Mouse (Mus musculus) heart, postnatal 0 days (tissue): ENCODE measurements around the gene Asic2. TPM values are rescaled to one million over a fixed set of nuclear protein-coding genes. Genes with fewer than 3 reads are reported as not detected.
A peak's percentile ranks its signal among the peaks of the same experiment; 100 is the strongest.

Experiments
- ATAC-seq: fragments of 200-750 bp; cut with Nextera tagmentation; 2 replicates; pipeline ENCODE4 v1.8.0; 2017; ENCODE audit warnings: low read depth, moderate number of reproducible peaks, moderate library complexity; ENCODE audit not compliant: insufficient read depth
- DNase-seq: peaks from one replicate; pipeline ENCODE4 v3.0.0-alpha.2; 2016; ENCODE audit warnings: low spot score
- H3K27ac ChIP-seq: fragments of 300-500 bp; sonication (generic); 2 replicates; pipeline ENCODE4 v1.5.1; 2014; ENCODE audit warnings: low read depth, mild to moderate bottlenecking
- H3K27me3 ChIP-seq: fragments of 300-500 bp; sonication (generic); 2 replicates; pipeline ENCODE4 v1.6.1; 2014; ENCODE audit warnings: low read length, mixed read lengths; ENCODE audit not compliant: control insufficient read depth, insufficient read depth
- H3K36me3 ChIP-seq: fragments of 300-500 bp; sonication (generic); replicated peaks from 2 replicates; pipeline ENCODE4 v1.6.1; 2014; ENCODE audit warnings: low read length, mixed read lengths; ENCODE audit not compliant: control insufficient read depth, insufficient read depth
- H3K4me1 ChIP-seq: fragments of 300-500 bp; sonication (generic); 2 replicates; pipeline ENCODE4 v1.6.1; 2014; ENCODE audit warnings: antibody characterized with exemption; ENCODE audit not compliant: control insufficient read depth, insufficient read depth
- H3K4me2 ChIP-seq: fragments of 300-500 bp; sonication (generic); 2 replicates; pipeline ENCODE4 v1.6.1; 2014; ENCODE audit warnings: low read depth, mild to moderate bottlenecking, low read length, moderate library complexity
- H3K4me3 ChIP-seq: fragments of 300-500 bp; sonication (generic); 2 replicates; pipeline ENCODE4 v1.5.1; 2014; ENCODE audit warnings: low read depth, low read length
- H3K9ac ChIP-seq: fragments of 300-500 bp; sonication (generic); replicated peaks from 2 replicates; pipeline ENCODE4 v1.6.1; 2014; ENCODE audit warnings: low read depth, low read length, mixed read lengths
- H3K9me3 ChIP-seq: fragments of 300-500 bp; sonication (generic); replicated peaks from 2 replicates; pipeline ENCODE4 v1.6.1; 2016; ENCODE audit warnings: low read length; ENCODE audit not compliant: control insufficient read depth
- CTCF ChIP-seq: IDR thresholded peaks from 2 replicates; pipeline ENCODE4 v1.5.1; 2016; ENCODE audit warnings: antibody characterized with exemption, control low read depth, low read depth
- EP300 ChIP-seq: IDR thresholded peaks from 2 replicates; pipeline ENCODE4 v1.6.1; 2016; ENCODE audit warnings: antibody characterized with exemption, low read depth
- WGBS: fragments of 180-500 bp; shearing (Covaris S2); extraction: QIAGEN DNeasy Blood & Tissue Kit; methylation state at CpG from one replicate; pipeline ENCODE4 v1.1.7; 2014; 5-methylcytosine and 5-hydroxymethylcytosine counted together
- polyA plus RNA-seq: library from polyadenylated mRNA; unstranded; fragments of >200 nt; fragmentation: Nextera tagmentation; extraction: Ambion mirVana; gene quantifications from 2 replicates; pipeline ENCODE4 v1.2.1, GENCODE M21; 2015
- total RNA-seq: library from RNA; depleted of rRNA; stranded (reverse); fragments of >200 nt; gene quantifications from 2 replicates; pipeline ENCODE4 v1.2.3, GENCODE M21; 2014; ENCODE audit warnings: low replicate concordance

The Asic2 gene
- total and polyA plus RNA-seq, 2 experiments from 2014 or later: not detected

GRCm38 (mm10) chr11:81059546-81059945 lies 908.7 kb downstream of the Asic2 start:
- Histone ChIP-seq H3K27me3 (no peaks in the 10 kb centered on the region), H3K4me2 (no peak overlapping the region), H3K4me1 (0 out of 2 replicates have a peak, but pooled peaks cover 4% of the 10 kb centered on the region), H3K27ac (no peak overlapping the region), H3K36me3 (no peaks in the 10 kb centered on the region), H3K9me3 (no peaks in the 10 kb centered on the region), H3K4me3 (no peak overlapping the region), H3K9ac (no peak overlapping the region)
- TF ChIP-seq CTCF (no peak), EP300 (no peak)
- ATAC-seq (no peak), DNase-seq (no peak)
- 70% methylated on average over 9 of the region's 9 CpGs for WGBS

- no peaks in the 10 kb centered on the region for H3K36me3 ChIP-seq
- H3K27ac ChIP-seq: no peak overlapping the region
- H3K4me2 ChIP-seq: no peak overlapping the region
- H3K4me3 ChIP-seq: no peak overlapping the region
- no peaks in the 10 kb centered on the region for H3K9me3 ChIP-seq
- DNase-seq: no peak
- ATAC-seq: 0 out of 2 replicates have a peak, but pooled peaks have one; percentile 14
- no peaks in the 10 kb centered on the region for H3K27me3 ChIP-seq
- 0 out of 2 replicates have a peak, but pooled peaks cover 4% of the 10 kb centered on the region for H3K4me1 ChIP-seq
- H3K9ac ChIP-seq: no peak overlapping the region
- TF ChIP-seq CTCF: no peak
- 66% methylated on average over 3 of the region's 3 CpGs for WGBS
Observed at GRCm38 (mm10) chr11:81057506-81057905, 910.8 kb downstream of the Asic2 start.

DNA sequence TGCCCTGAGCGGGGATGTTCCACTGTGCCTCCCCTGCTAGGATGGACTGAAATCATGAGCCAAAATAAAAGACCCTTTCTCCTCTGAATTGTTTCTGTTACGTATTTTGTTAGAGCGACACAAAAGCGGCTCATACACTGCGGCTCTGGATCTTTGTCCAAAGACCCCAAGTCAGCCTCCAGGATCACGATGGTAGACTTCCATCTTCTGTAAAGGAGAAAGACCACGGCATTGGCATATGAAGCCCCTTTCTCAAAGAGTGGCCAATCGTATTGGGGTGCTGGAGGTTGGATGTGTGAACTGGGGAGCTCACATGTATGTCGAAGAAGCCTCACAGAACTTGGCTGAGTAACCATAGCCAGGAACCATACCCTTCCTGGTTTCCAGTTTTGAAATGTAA lies 911.5 kb downstream of the Asic2 start:
- H3K4me3 ChIP-seq: no peak overlapping the region
- no peak for DNase-seq
- no peak overlapping the region for H3K27ac ChIP-seq
- H3K9me3 ChIP-seq: no peaks in the 10 kb centered on the region
- WGBS: 93% methylated on average over 9 of the region's 9 CpGs
- no peaks in the 10 kb centered on the region for H3K36me3 ChIP-seq
- no peaks in the 10 kb centered on the region for H3K27me3 ChIP-seq
- TF ChIP-seq CTCF: no peak
- no peak for TF ChIP-seq EP300
- H3K9ac ChIP-seq: no peak overlapping the region
- no peak for ATAC-seq
- H3K4me2 ChIP-seq: no peak overlapping the region
- H3K4me1 ChIP-seq: 0 out of 2 replicates have a peak, but pooled peaks cover 4% of the 10 kb centered on the region

DNA sequence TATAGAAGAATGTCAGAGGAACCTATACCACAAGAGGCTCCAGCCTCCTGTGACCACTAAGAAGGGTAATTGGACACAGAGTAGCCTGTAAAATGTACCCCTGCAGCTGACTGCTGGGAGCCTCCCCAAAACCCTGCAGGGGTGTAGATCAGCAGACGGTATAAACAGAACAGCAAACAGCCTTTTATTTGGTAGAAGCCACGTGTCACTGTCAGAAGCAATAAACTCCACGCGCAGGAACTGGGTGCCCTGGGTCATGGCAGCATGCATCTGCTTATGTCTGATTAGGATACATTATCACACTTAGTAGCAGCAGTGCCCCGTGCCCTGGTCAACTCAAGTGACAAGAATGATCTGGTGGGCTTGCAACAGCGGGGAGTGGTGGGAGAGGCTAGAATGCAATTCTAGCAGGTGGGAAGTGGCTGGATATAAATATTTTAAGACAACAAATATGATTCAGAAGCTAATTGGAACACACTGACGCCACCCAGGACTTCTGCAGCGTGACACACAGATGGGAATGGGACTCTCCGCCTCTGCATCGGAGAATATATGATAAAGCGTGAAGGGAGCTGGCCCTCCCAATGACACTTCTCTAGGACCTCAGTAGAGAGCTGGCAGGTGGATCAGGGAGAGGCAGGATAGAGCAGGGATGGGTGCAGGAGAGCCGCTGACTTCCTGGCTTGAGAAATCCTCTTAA lies 912.7 kb downstream of the Asic2 start:
- ATAC-seq (no peak), DNase-seq (no peak)
- no peak overlapping the region for H3K27ac ChIP-seq
- H3K36me3 ChIP-seq: no peaks in the 10 kb centered on the region
- WGBS: 52% methylated on average over 12 of the region's 12 CpGs
- H3K27me3 ChIP-seq: no peaks in the 10 kb centered on the region
- TF ChIP-seq CTCF: no peak
- TF ChIP-seq EP300: no peak
- no peak overlapping the region for H3K4me2 ChIP-seq
- H3K9me3 ChIP-seq: no peaks in the 10 kb centered on the region
- H3K4me1 ChIP-seq: 0 out of 2 replicates have a peak, but pooled peaks cover 4% of the 10 kb centered on the region
- no peak overlapping the region for H3K4me3 ChIP-seq
- no peak overlapping the region for H3K9ac ChIP-seq

- no peak overlapping the region for H3K4me3 ChIP-seq
- H3K27ac ChIP-seq: no peak overlapping the region
- no peak for TF ChIP-seq CTCF
- WGBS: 83% methylated on average over 8 of the region's 8 CpGs
- DNase-seq: no peak
- no peak overlapping the region for H3K4me2 ChIP-seq
- H3K4me1 ChIP-seq: 0 out of 2 replicates have a peak, but pooled peaks cover 4% of the 10 kb centered on the region
- ATAC-seq: no peak
- no peaks in the 10 kb centered on the region for H3K27me3 ChIP-seq
- no peak overlapping the region for H3K9ac ChIP-seq
- H3K36me3 ChIP-seq: no peaks in the 10 kb centered on the region
- H3K9me3 ChIP-seq: no peaks in the 10 kb centered on the region
Observed at GRCm38 (mm10) chr11:81053826-81054225, 914.4 kb downstream of the Asic2 start.

- Histone ChIP-seq H3K27ac (no peak overlapping the region), H3K4me3 (no peak overlapping the region), H3K27me3 (no peaks in the 10 kb centered on the region), H3K36me3 (no peaks in the 10 kb centered on the region), H3K4me1 (no peaks in the 10 kb centered on the region), H3K9me3 (no peaks in the 10 kb centered on the region), H3K4me2 (no peak overlapping the region), H3K9ac (no peak overlapping the region)
- ATAC-seq (no peak), DNase-seq (no peak)
- WGBS: 63% methylated on average over 3 of the region's 3 CpGs
- no peak for TF ChIP-seq CTCF
- no peak for TF ChIP-seq EP300
Observed at GRCm38 (mm10) chr11:81041671-81042070, 926.6 kb downstream of the Asic2 start.
